Mouse (Mus musculus): Measurements from ENCODE around the gene Nfe2l2. TPM values are rescaled to one million over a fixed set of nuclear protein-coding genes. Genes with fewer than 3 reads are reported as not detected.
A peak's percentile ranks its signal among the peaks of the same experiment; 100 is the strongest.

The Nfe2l2 gene
- polyA plus RNA-seq, 1 experiment from 2014 or later = 134 TPM

DNA sequence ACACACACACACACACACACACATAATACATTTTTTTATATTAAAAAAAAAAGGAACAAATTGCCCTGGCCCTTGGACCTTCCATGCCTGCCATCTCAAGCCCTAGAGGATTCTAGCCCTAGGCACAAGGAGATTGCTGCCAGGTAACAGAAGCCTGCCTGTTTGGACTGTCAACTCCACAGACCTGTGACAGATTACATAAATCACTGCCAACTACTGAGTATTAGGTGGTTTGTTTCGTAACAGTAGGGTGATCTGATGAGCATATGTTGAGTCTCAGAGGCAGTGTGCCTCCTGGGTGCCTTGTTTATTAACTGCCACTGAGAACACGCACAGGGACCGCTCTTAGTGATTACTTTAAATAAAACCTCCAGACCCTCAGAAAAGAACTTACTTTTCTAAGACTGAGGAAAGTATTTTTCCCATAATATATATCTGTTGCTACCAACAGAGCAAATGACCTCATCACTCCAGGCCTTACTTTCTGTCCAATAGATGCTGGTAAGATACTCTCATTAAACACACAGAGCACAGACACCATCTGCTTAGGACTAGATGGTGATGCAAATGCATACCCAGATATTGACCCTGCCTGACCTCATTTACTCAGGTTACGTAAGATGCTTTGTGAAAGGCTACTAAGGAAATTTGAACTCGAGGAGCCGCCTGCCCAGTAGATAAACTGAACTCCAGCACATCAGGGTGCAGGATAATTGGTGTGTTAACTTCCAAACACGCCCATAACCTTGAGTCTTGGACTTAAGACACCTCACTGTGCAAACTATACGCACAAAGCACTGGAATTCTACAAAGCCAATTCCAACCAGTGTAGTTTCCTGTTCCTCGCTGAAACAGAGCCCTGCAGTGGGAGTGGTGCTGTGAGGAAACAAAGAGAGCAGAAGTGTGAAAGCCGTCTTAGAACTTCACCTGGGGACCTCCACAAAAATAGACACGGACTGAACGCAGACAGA lies 11.9 kb upstream of the Nfe2l2 start:
- Histone ChIP-seq H3K9me3 (ENCODE audit: control insufficient read depth, low read length) (no peaks in the 10 kb centered on the region), H3K27me3 (ENCODE audit: control insufficient read depth, insufficient read depth, low read depth, low read length) (no peaks in the 10 kb centered on the region), H3K36me3 (ENCODE audit: control insufficient read depth, insufficient read depth, low read length) (no peaks in the 10 kb centered on the region), H3K27ac (ENCODE audit: low read length) (peak overlapping the region; percentile 56), H3K4me2 (ENCODE audit: low read depth, low read length) (no peak overlapping the region), H3K4me3 (ENCODE audit: low read length) (no peak overlapping the region), H3K9ac (ENCODE audit: low read length) (0 out of 2 replicates have a peak overlapping the region, but pooled peaks have one; percentile 4), H3K4me1 (replicated peaks; ENCODE audit: control insufficient read depth, insufficient read depth, low read length) (peaks cover 15% of the 10 kb centered on the region)
- 50% methylated on average over 12 of the region's 12 CpGs for WGBS
- ATAC-seq (ENCODE audit: low read depth) = peak; percentile 31

DNA sequence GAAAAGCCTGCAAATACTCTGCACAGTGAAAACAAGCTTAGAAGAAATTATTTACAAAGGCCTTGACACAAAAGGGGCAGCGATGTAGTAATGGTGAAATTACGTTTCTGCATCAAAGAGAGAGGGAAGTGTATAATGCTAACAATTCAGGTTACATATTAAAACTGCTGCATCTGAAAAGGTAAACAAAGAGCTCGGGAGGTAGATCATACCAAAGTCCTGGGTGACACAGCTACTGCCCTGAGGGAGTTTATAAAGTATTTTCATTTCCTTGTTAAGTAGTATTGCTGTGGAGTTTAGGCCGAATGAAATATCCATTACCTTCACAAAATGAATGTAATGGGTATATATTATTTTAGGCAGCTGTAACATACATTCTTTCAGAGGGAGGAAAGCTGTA lies 10.3 kb upstream of the Nfe2l2 start:
- no peak overlapping the region for H3K4me3 ChIP-seq (ENCODE audit: low read length)
- peak overlapping the region; percentile 60 for H3K27ac ChIP-seq (ENCODE audit: low read length)
- 37% methylated on average over 4 of the region's 4 CpGs for WGBS

DNA sequence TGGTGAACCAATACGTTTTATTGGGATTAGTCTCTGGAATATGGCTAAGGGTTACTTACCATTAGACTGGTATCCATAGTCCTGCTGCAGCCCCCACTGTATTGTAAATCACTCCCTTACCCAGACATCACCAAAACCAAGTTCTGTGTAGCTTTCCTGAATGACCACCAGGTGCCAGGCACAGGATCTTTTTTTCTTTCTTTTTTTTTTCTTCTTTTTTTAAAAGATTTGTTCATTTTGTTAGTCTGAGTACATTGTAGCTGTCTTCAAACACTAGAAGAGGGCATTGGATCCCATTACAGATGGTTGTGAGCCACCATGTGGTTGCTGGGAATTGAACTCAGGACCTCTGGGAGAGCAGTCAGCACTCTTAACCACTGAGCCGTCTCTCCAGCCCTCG lies 8.6 kb upstream of the Nfe2l2 start:
- no peaks in the 10 kb centered on the region for H3K27me3 ChIP-seq (ENCODE audit: control insufficient read depth, insufficient read depth, low read depth, low read length)
- H3K4me1 ChIP-seq (replicated peaks; ENCODE audit: control insufficient read depth, insufficient read depth, low read length) = peaks cover 15% of the 10 kb centered on the region
- H3K9me3 ChIP-seq (ENCODE audit: control insufficient read depth, low read length) = 0 out of 2 replicates have a peak, but pooled peaks cover 5% of the 10 kb centered on the region
- no peaks in the 10 kb centered on the region for H3K36me3 ChIP-seq (ENCODE audit: control insufficient read depth, insufficient read depth, low read length)
- H3K4me2 ChIP-seq (ENCODE audit: low read depth, low read length) = no peak overlapping the region
- no peak overlapping the region for H3K9ac ChIP-seq (ENCODE audit: low read length)
- no peak for ATAC-seq (ENCODE audit: low read depth)
- no peak overlapping the region for H3K27ac ChIP-seq (ENCODE audit: low read length)
- WGBS = 85% methylated on average over 3 of the region's 3 CpGs
- no peak overlapping the region for H3K4me3 ChIP-seq (ENCODE audit: low read length)

More for the DNA sequence above, 10.3 kb upstream of the Nfe2l2 start:
- Histone ChIP-seq H3K4me1 (replicated peaks; ENCODE audit: control insufficient read depth, insufficient read depth, low read length) (peaks cover 15% of the 10 kb centered on the region), H3K36me3 (ENCODE audit: control insufficient read depth, insufficient read depth, low read length) (no peaks in the 10 kb centered on the region), H3K27me3 (ENCODE audit: control insufficient read depth, insufficient read depth, low read depth, low read length) (no peaks in the 10 kb centered on the region), H3K9ac (ENCODE audit: low read length) (no peak overlapping the region), H3K4me2 (ENCODE audit: low read depth, low read length) (no peak overlapping the region), H3K9me3 (ENCODE audit: control insufficient read depth, low read length) (no peaks in the 10 kb centered on the region)
- peak; percentile 19; the same call in 1 of the 2 replicates for ATAC-seq (ENCODE audit: low read depth)

DNA sequence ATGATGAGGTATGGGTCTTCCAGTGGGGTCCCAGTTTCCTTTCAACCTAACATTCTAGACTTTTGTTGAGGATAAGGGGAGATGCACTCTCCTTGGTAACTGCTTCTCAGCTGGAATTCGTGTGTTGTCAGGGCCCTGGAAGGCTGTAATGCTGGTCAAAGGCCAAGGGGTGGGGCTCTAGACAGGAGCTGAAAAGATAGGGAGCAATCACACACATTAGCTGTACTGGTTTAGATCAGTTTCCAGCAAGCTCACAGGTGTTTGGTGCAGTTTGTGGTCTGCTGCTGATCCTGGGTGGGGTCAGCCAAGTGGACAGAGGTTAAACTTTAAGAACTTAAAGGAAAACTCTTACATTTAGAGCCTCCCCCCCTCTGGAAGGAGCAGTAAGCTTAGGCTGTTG lies 3.0 kb upstream of the Nfe2l2 start:
- Histone ChIP-seq H3K36me3 (ENCODE audit: control insufficient read depth, insufficient read depth, low read length) (no peaks in the 10 kb centered on the region), H3K4me1 (replicated peaks; ENCODE audit: control insufficient read depth, insufficient read depth, low read length) (peaks cover 19% of the 10 kb centered on the region), H3K4me2 (ENCODE audit: low read depth, low read length) (no peak overlapping the region), H3K27ac (ENCODE audit: low read length) (no peak overlapping the region), H3K4me3 (ENCODE audit: low read length) (no peak overlapping the region), H3K9ac (ENCODE audit: low read length) (no peak overlapping the region), H3K27me3 (ENCODE audit: control insufficient read depth, insufficient read depth, low read depth, low read length) (no peaks in the 10 kb centered on the region), H3K9me3 (ENCODE audit: control insufficient read depth, low read length) (0 out of 2 replicates have a peak, but pooled peaks cover 5% of the 10 kb centered on the region)
- ATAC-seq (ENCODE audit: low read depth) = no peak
- 17% methylated on average over 1 of the region's 1 CpGs for WGBS

- Histone ChIP-seq H3K9me3 (ENCODE audit: control insufficient read depth, low read length) (0 out of 2 replicates have a peak, but pooled peaks cover 5% of the 10 kb centered on the region), H3K27ac (ENCODE audit: low read length) (peak overlapping the region; percentile 18; the same call in 1 of the 2 replicates), H3K4me1 (replicated peaks; ENCODE audit: control insufficient read depth, insufficient read depth, low read length) (peaks cover 27% of the 10 kb centered on the region), H3K4me2 (ENCODE audit: low read depth, low read length) (no peak overlapping the region), H3K27me3 (ENCODE audit: control insufficient read depth, insufficient read depth, low read depth, low read length) (no peaks in the 10 kb centered on the region), H3K36me3 (ENCODE audit: control insufficient read depth, insufficient read depth, low read length) (no peaks in the 10 kb centered on the region), H3K4me3 (ENCODE audit: low read length) (no peak overlapping the region), H3K9ac (ENCODE audit: low read length) (no peak overlapping the region)
- 46% methylated on average over 5 of the region's 5 CpGs for WGBS
- ATAC-seq (ENCODE audit: low read depth) = no peak
These were observed 2.0 kb upstream of the Nfe2l2 start for GRCm38 (mm10) chr2:75706435-75706834.

DNA sequence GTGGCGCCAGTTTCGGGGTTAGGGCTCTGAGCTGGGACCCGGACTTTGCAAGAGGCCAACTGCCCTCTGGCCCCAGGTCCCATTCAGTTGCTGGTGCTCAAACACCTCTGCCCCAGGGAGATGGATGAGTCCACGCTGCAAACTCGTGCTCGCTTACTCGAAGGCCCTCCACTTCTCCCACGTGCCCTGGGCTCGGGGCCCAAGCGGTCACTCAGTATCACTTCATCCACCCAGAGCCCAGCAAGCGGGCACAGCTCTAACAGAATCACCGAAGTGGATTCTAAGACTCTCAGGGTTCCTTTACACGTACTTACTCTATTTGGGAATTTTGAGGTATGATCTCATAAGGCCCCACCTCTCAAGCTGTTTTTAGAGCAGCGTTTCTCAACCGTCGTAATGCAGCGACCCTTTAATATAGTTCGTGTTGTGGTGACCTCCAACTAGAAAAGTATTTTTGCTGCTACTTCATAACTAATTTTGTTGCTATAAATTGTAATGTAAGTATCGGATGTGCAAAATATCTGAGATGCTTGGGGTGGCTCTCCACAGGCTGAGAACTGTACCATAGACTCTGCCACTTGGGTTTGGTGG lies 816 bp upstream of the Nfe2l2 start:
- WGBS = 7% methylated on average over 19 of the region's 19 CpGs
- Histone ChIP-seq H3K9ac (ENCODE audit: low read length) (peak overlapping the region; percentile 97), H3K36me3 (ENCODE audit: control insufficient read depth, insufficient read depth, low read length) (no peaks in the 10 kb centered on the region), H3K4me1 (replicated peaks; ENCODE audit: control insufficient read depth, insufficient read depth, low read length) (peaks cover 36% of the 10 kb centered on the region), H3K9me3 (ENCODE audit: control insufficient read depth, low read length) (0 out of 2 replicates have a peak, but pooled peaks cover 5% of the 10 kb centered on the region), H3K27me3 (ENCODE audit: control insufficient read depth, insufficient read depth, low read depth, low read length) (no peaks in the 10 kb centered on the region), H3K4me3 (ENCODE audit: low read length) (peak overlapping the region; percentile 99), H3K4me2 (ENCODE audit: low read depth, low read length) (peak overlapping the region; percentile 91), H3K27ac (ENCODE audit: low read length) (peak overlapping the region; percentile 99)
- ATAC-seq (ENCODE audit: low read depth) = peak; percentile 2; the same call in 1 of the 2 replicates

DNA sequence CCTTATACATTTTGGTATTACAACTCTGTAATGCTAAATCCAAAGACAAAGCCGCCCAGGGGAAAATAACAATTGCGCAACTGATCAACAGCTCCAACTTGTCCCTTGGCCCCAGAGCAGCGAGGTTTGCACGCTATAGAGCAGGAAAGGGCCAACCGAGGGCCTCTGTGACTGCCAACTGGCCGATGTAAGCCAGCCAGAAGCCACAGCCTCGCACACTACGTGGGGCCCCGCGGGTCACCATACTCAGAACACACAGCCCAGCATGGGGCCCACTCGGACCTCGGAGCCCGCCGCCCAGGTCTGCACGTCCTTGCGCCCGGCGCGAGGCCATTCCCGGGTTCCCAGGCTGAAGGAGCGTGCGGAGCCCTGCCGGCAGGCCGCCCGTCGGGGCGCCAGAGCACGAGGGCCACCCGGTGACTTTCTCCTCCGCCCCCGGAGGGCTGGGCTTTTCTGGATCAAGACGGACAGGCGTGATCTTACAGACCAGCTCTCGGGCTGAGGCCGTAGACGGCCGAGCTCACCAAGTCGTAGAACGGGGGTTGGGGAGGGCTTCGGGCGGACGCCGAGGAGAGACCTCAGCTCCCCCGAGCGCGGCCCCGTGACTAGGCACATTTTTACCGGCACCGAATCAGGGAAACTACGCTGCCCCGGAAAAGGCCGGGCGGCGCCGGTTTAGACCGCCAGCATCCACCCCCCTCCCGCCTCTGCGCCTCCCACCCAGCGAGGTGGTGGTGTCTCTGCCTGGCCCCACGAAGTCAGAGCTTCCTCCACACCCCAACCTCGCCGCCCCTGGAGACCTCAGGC lies 863 bp downstream of the Nfe2l2 start:
- peak; percentile 68 for ATAC-seq (ENCODE audit: low read depth)
- H3K9ac ChIP-seq (ENCODE audit: low read length) = peak overlapping the region; percentile 97
- WGBS = under 1% methylated on average over 62 of the region's 62 CpGs
- peaks cover 43% of the 10 kb centered on the region for H3K4me1 ChIP-seq (replicated peaks; ENCODE audit: control insufficient read depth, insufficient read depth, low read length)
- no peaks in the 10 kb centered on the region for H3K9me3 ChIP-seq (ENCODE audit: control insufficient read depth, low read length)
- peak overlapping the region; percentile 99 for H3K4me3 ChIP-seq (ENCODE audit: low read length)
- no peaks in the 10 kb centered on the region; the same call in 1 of the 2 replicates for H3K36me3 ChIP-seq (ENCODE audit: control insufficient read depth, insufficient read depth, low read length)
- peak overlapping the region; percentile 91 for H3K4me2 ChIP-seq (ENCODE audit: low read depth, low read length)
- peak overlapping the region; percentile 99 for H3K27ac ChIP-seq (ENCODE audit: low read length)
- no peaks in the 10 kb centered on the region for H3K27me3 ChIP-seq (ENCODE audit: control insufficient read depth, insufficient read depth, low read depth, low read length)

DNA sequence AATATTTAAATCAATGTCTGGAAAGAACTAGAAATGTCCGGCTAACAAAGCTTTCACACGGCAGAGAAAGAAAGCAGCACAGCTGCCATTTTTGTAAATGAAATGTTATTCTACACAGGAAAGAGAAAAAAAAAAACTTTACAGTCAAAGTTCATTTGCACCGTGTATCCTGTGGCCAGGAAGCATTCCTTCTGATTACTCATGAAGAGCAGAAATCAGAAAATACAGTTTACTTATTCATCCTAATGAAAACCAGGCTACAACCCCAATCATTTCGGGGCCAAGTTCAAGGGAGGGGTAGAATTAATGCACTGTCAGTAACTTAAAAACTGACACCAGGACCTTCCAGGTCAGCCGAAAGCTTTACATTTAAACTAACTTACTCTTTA lies 1.9 kb downstream of the Nfe2l2 start:
- WGBS = 4% methylated on average over 5 of the region's 5 CpGs

More for the DNA sequence above, 1.9 kb downstream of the Nfe2l2 start:
- H3K9me3 ChIP-seq (ENCODE audit: control insufficient read depth, low read length) = no peaks in the 10 kb centered on the region
- peak overlapping the region; percentile 99 for H3K4me3 ChIP-seq (ENCODE audit: low read length)
- H3K4me2 ChIP-seq (ENCODE audit: low read depth, low read length) = peak overlapping the region; percentile 91
- H3K27ac ChIP-seq (ENCODE audit: low read length) = peak overlapping the region; percentile 99
- H3K9ac ChIP-seq (ENCODE audit: low read length) = peak overlapping the region; percentile 97
- H3K27me3 ChIP-seq (ENCODE audit: control insufficient read depth, insufficient read depth, low read depth, low read length) = no peaks in the 10 kb centered on the region
- peaks cover 48% of the 10 kb centered on the region for H3K4me1 ChIP-seq (replicated peaks; ENCODE audit: control insufficient read depth, insufficient read depth, low read length)
- H3K36me3 ChIP-seq (ENCODE audit: control insufficient read depth, insufficient read depth, low read length) = no peaks in the 10 kb centered on the region; the same call in 1 of the 2 replicates
- ATAC-seq (ENCODE audit: low read depth) = no peak
